Comparison of ENCODE assay signal across 7 mouse cellular contexts in the genomic region with DNA sequence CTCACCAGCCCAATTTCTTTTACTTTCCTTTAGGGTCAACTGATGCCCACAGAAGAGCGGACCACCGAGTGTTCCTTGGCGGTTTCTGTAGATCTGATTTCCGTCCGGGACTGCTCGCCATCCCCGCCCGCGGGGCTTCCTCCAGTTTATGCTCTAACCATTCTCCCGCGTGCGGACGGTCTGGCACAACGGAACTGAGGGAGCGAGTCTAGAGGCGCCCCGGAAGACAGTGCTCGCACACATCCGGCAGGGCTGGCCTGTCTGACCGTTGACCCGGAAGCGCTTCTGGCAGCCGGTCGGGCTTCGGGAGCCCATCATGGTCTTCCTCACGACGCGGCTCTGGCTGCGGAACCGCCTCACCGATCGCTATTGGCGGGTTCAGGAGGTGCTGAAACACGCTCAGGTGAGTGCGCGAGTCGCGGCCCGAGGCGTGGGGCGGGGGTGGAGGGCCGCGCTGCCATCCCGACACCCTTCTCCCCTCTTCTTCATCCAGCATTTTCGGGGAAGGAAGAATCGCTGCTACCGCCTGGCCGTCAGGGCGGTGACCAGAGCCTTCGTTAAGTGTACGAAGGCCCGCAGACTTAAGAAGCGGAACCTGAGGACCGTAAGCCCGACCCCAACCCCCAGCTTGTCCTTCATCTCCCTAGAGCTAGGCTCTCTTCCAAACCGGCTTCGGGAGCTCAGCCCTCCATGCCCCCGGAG. TPM values are rescaled to one million over a fixed set of nuclear protein-coding genes. Genes with fewer than 3 reads are reported as not detected.
DNase-seq lines count a peak whose midpoint lies in the region; ATAC-seq and TF ChIP-seq lines count a peak whose summit lies in the region.

No protein-coding gene starts in this region.

- DNase-seq in adrenal gland, postnatal 14 days = peak; percentile 98
- DNase-seq in embryonic facial prominence, embryonic 11.5 days (ENCODE audit: low spot score) = peak; percentile 96
- DNase-seq in heart, adult 18-20 months = peak; percentile 96 to 98
- peak; percentile 97 for DNase-seq in kidney, adult 2 months
- peak; percentile 90 to 94 for DNase-seq in spleen, adult 2 months (ENCODE audit: low read depth in 1 of 2, low spot score in 2 of 2)

- H3K9me3 ChIP-seq in embryonic facial prominence, embryonic 11.5 days (replicated peaks; ENCODE audit: control insufficient read depth, low read length) = no peaks in the 10 kb centered on the region
- H3K9me3 ChIP-seq in limb, embryonic 12.5 days = no peaks in the 10 kb centered on the region
- no peaks in the 10 kb centered on the region for H3K9me3 ChIP-seq in midbrain, embryonic 15.5 days

- 0 out of 2 replicates have a peak overlapping the region, but pooled peaks have one; percentile 35 for H3K27ac ChIP-seq in embryonic facial prominence, embryonic 11.5 days (replicated peaks; ENCODE audit: low read depth, low read length)
- H3K27ac ChIP-seq in kidney, adult 2 months (ENCODE audit: insufficient read depth, low read depth, low read length) = peak overlapping the region; percentile 60
- peak overlapping the region; percentile 75; the same call in 1 of the 2 replicates for H3K27ac ChIP-seq in limb, embryonic 12.5 days
- peak overlapping the region; percentile 80 for H3K27ac ChIP-seq in midbrain, embryonic 15.5 days
- H3K27ac ChIP-seq in spleen, adult 2 months (ENCODE audit: insufficient read depth, low read length) = peak overlapping the region; percentile 59

- H3K4me1 ChIP-seq in embryonic facial prominence, embryonic 11.5 days (ENCODE audit: control insufficient read depth, insufficient read depth, low read length) = no peaks in the 10 kb centered on the region; the same call in 1 of the 2 replicates
- H3K4me1 ChIP-seq in kidney, adult 2 months (ENCODE audit: control insufficient read depth, insufficient read depth, low read length) = peaks cover 9% of the 10 kb centered on the region; the same call in 1 of the 2 replicates
- peaks cover 14% of the 10 kb centered on the region for H3K4me1 ChIP-seq in limb, embryonic 12.5 days (replicated peaks)
- peaks cover 22% of the 10 kb centered on the region for H3K4me1 ChIP-seq in midbrain, embryonic 15.5 days
- peaks cover 6% of the 10 kb centered on the region; the same call in 1 of the 2 replicates for H3K4me1 ChIP-seq in spleen, adult 2 months (ENCODE audit: control insufficient read depth, insufficient read depth, insufficient read length)

- peak overlapping the region; percentile 85 for H3K9ac ChIP-seq in embryonic facial prominence, embryonic 11.5 days (replicated peaks; ENCODE audit: low read length)
- H3K9ac ChIP-seq in limb, embryonic 12.5 days (replicated peaks) = peak overlapping the region; percentile 84
- peak overlapping the region; percentile 80 for H3K9ac ChIP-seq in midbrain, embryonic 15.5 days

- under 1% methylated on average over 58 of the region's 58 CpGs for WGBS in embryonic facial prominence, embryonic 11.5 days
- WGBS in kidney, adult 2 months = under 1% methylated on average over 58 of the region's 58 CpGs
- under 1% methylated on average over 57 of the region's 58 CpGs for WGBS in limb, embryonic 12.5 days
- WGBS in midbrain, embryonic 15.5 days = under 1% methylated on average over 58 of the region's 58 CpGs
- WGBS in spleen, adult 2 months = under 1% methylated on average over 58 of the region's 58 CpGs

- no peaks in the 10 kb centered on the region for H3K27me3 ChIP-seq in embryonic facial prominence, embryonic 11.5 days (ENCODE audit: control insufficient read depth, insufficient read depth, low read length)
- H3K27me3 ChIP-seq in kidney, adult 2 months (replicated peaks; ENCODE audit: control insufficient read depth, insufficient read depth, low read length) = no peaks in the 10 kb centered on the region
- no peaks in the 10 kb centered on the region for H3K27me3 ChIP-seq in limb, embryonic 12.5 days
- no peaks in the 10 kb centered on the region for H3K27me3 ChIP-seq in midbrain, embryonic 15.5 days (replicated peaks)
- no peaks in the 10 kb centered on the region for H3K27me3 ChIP-seq in spleen, adult 2 months (ENCODE audit: control insufficient read depth, insufficient read depth, low read length)

- ATAC-seq in embryonic facial prominence, embryonic 11.5 days (replicated peaks; ENCODE audit: insufficient number of reproducible peaks, low FRiP score, low TSS enrichment, low read depth) = peak; percentile 96
- peak; percentile 91 for ATAC-seq in limb, embryonic 12.5 days (ENCODE audit: insufficient number of reproducible peaks, insufficient read depth, low FRiP score, low TSS enrichment, low read depth)
- peak; percentile 97 for ATAC-seq in midbrain, embryonic 15.5 days (replicated peaks)

- no peaks in the 10 kb centered on the region; the same call in 1 of the 2 replicates for H3K36me3 ChIP-seq in embryonic facial prominence, embryonic 11.5 days (replicated peaks; ENCODE audit: control insufficient read depth, insufficient read depth, low read depth, low read length)
- peaks cover under 1% of the 10 kb centered on the region; the same call in 1 of the 2 replicates for H3K36me3 ChIP-seq in kidney, adult 2 months (ENCODE audit: control insufficient read depth, insufficient read depth, low read length)
- H3K36me3 ChIP-seq in limb, embryonic 12.5 days = peaks cover 37% of the 10 kb centered on the region
- peaks cover 13% of the 10 kb centered on the region for H3K36me3 ChIP-seq in midbrain, embryonic 15.5 days (replicated peaks)
- peaks cover 16% of the 10 kb centered on the region for H3K36me3 ChIP-seq in spleen, adult 2 months (ENCODE audit: control insufficient read depth, insufficient read depth, low read length)

- peak overlapping the region; percentile 60 for H3K4me2 ChIP-seq in embryonic facial prominence, embryonic 11.5 days (ENCODE audit: low read depth, low read length)
- peak overlapping the region; percentile 77 for H3K4me2 ChIP-seq in limb, embryonic 12.5 days
- peak overlapping the region; percentile 59 for H3K4me2 ChIP-seq in midbrain, embryonic 15.5 days

- peak; percentile 68 for TF ChIP-seq POLR2A in kidney, adult 2 months (IDR thresholded peaks at IDR 0.05; ENCODE audit: low read depth, low read length)
- TF ChIP-seq POLR2A in spleen, adult 2 months (IDR thresholded peaks at IDR 0.05; ENCODE audit: low read depth, low read length) = peak; percentile 85

- H3K4me3 ChIP-seq in embryonic facial prominence, embryonic 11.5 days (ENCODE audit: low read depth, low read length) = peak overlapping the region; percentile 82
- H3K4me3 ChIP-seq in kidney, adult 2 months (ENCODE audit: insufficient read depth, low read depth, low read length) = peak overlapping the region; percentile 95
- H3K4me3 ChIP-seq in limb, embryonic 12.5 days (replicated peaks) = peak overlapping the region; percentile 95
- peak overlapping the region; percentile 87 for H3K4me3 ChIP-seq in midbrain, embryonic 15.5 days
- H3K4me3 ChIP-seq in spleen, adult 2 months (ENCODE audit: extremely low read depth, insufficient read depth, insufficient read length) = peak overlapping the region; percentile 95

- TF ChIP-seq CTCF in kidney, adult 2 months (conservative IDR thresholded peaks at IDR 0.05; ENCODE audit: insufficient read depth, insufficient read length, low read depth, low read length) = no peak
- TF ChIP-seq CTCF in spleen, adult 2 months (IDR thresholded peaks at IDR 0.05; ENCODE audit: extremely low read depth, insufficient read depth, insufficient read length, insufficient replicate concordance) = no peak

RNA-seq across cellular contexts. Expression of a gene that starts 0.8 kb away (rescaled TPM):
- total RNA-seq in adrenal gland, postnatal 14 days (2021) = 194 and 200 TPM in 2 replicates
- 250 and 256 TPM in 2 replicates for polyA plus RNA-seq in embryonic facial prominence, embryonic 11.5 days (2014; fragmentation: Nextera tagmentation; extraction: Ambion mirVana)
- 10 to 100 TPM; 76.7 to 79.8 TPM for total RNA-seq in heart, adult 18-20 months (2021)
- polyA plus RNA-seq in kidney, adult 2 months (2012; rRNA removed) = 83.1 and 91.1 TPM in 2 replicates
- 217 and 228 TPM in 2 replicates for polyA plus RNA-seq in limb, embryonic 12.5 days (2016; fragmentation: Nextera tagmentation; extraction: Ambion mirVana)
- polyA plus RNA-seq in midbrain, embryonic 15.5 days (2015; fragmentation: Nextera tagmentation; extraction: Ambion mirVana) = 242 and 244 TPM in 2 replicates
- polyA plus RNA-seq in spleen, adult 2 months (2012; rRNA removed) = 23.3 and 31.4 TPM in 2 replicates

RNA-seq across cellular contexts. Expression of a gene that starts 8.8 kb away (rescaled TPM):
- 106 and 112 TPM in 2 replicates for total RNA-seq in adrenal gland, postnatal 14 days (2021)
- 170 and 173 TPM in 2 replicates for polyA plus RNA-seq in embryonic facial prominence, embryonic 11.5 days (2014; fragmentation: Nextera tagmentation; extraction: Ambion mirVana)
- total RNA-seq in heart, adult 18-20 months (2021) = 10 to 100 TPM; 17.9 to 25.7 TPM
- 54.1 and 56.8 TPM in 2 replicates for polyA plus RNA-seq in kidney, adult 2 months (2012; rRNA removed)
- polyA plus RNA-seq in limb, embryonic 12.5 days (2016; fragmentation: Nextera tagmentation; extraction: Ambion mirVana) = 241 and 256 TPM in 2 replicates
- polyA plus RNA-seq in midbrain, embryonic 15.5 days (2015; fragmentation: Nextera tagmentation; extraction: Ambion mirVana) = 155 and 164 TPM in 2 replicates
- polyA plus RNA-seq in spleen, adult 2 months (2012; rRNA removed) = 56.2 and 57.9 TPM in 2 replicates

RNA-seq across cellular contexts. Expression of a gene that starts 13.3 kb away (rescaled TPM):
- total RNA-seq in adrenal gland, postnatal 14 days (2021) = not detected in 2 replicates
- not detected in 2 replicates for polyA plus RNA-seq in embryonic facial prominence, embryonic 11.5 days (2014; fragmentation: Nextera tagmentation; extraction: Ambion mirVana)
- total RNA-seq in heart, adult 18-20 months (2021) = not detected
- 2.8 and 3.2 TPM in 2 replicates for polyA plus RNA-seq in kidney, adult 2 months (2012; rRNA removed)
- polyA plus RNA-seq in limb, embryonic 12.5 days (2016; fragmentation: Nextera tagmentation; extraction: Ambion mirVana) = 0.18 TPM in 1 of 2 replicates, not detected in the other
- not detected in 2 replicates for polyA plus RNA-seq in midbrain, embryonic 15.5 days (2015; fragmentation: Nextera tagmentation; extraction: Ambion mirVana)
- polyA plus RNA-seq in spleen, adult 2 months (2012; rRNA removed) = 0.25 and 0.49 TPM in 2 replicates

RNA-seq across cellular contexts. Expression of a gene that starts 17.8 kb away (rescaled TPM):
- total RNA-seq in adrenal gland, postnatal 14 days (2021) = 0.79 and 0.82 TPM in 2 replicates
- 0.18 and 0.26 TPM in 2 replicates for polyA plus RNA-seq in embryonic facial prominence, embryonic 11.5 days (2014; fragmentation: Nextera tagmentation; extraction: Ambion mirVana)
- under 1 TPM; 0.42 to 0.85 TPM for total RNA-seq in heart, adult 18-20 months (2021)
- 1.8 and 2.4 TPM in 2 replicates for polyA plus RNA-seq in kidney, adult 2 months (2012; rRNA removed)
- 0.50 and 0.91 TPM in 2 replicates for polyA plus RNA-seq in limb, embryonic 12.5 days (2016; fragmentation: Nextera tagmentation; extraction: Ambion mirVana)
- 0.93 and 1.2 TPM in 2 replicates for polyA plus RNA-seq in midbrain, embryonic 15.5 days (2015; fragmentation: Nextera tagmentation; extraction: Ambion mirVana)
- polyA plus RNA-seq in spleen, adult 2 months (2012; rRNA removed) = 0.06 and 0.16 TPM in 2 replicates

RNA-seq across cellular contexts. Expression of a gene that starts 27.6 kb away (rescaled TPM):
- total RNA-seq in adrenal gland, postnatal 14 days (2021) = 136 and 148 TPM in 2 replicates
- 121 and 123 TPM in 2 replicates for polyA plus RNA-seq in embryonic facial prominence, embryonic 11.5 days (2014; fragmentation: Nextera tagmentation; extraction: Ambion mirVana)
- total RNA-seq in heart, adult 18-20 months (2021) = 100 to 1,000 TPM; 106 to 108 TPM
- polyA plus RNA-seq in kidney, adult 2 months (2012; rRNA removed) = 164 and 195 TPM in 2 replicates
- 146 and 151 TPM in 2 replicates for polyA plus RNA-seq in limb, embryonic 12.5 days (2016; fragmentation: Nextera tagmentation; extraction: Ambion mirVana)
- 128 and 129 TPM in 2 replicates for polyA plus RNA-seq in midbrain, embryonic 15.5 days (2015; fragmentation: Nextera tagmentation; extraction: Ambion mirVana)
- 88.7 and 144 TPM in 2 replicates for polyA plus RNA-seq in spleen, adult 2 months (2012; rRNA removed)

Comparison
In these comparisons a context has a peak if more than half of its experiments do, and no peak if none do; other contexts are left out.
1. Peak in every context shown above with its lines: DNase-seq, ATAC-seq, H3K4me3 ChIP-seq and H3K27ac ChIP-seq.